Mouse (Mus musculus) bone marrow, adult 2 months (tissue): ENCODE data around the gene Cpsf7. TPM values are rescaled to one million over a fixed set of nuclear protein-coding genes. Genes with fewer than 3 reads are reported as not detected.
A peak's percentile ranks its signal among the peaks of the same experiment; 100 is the strongest.

Source experiments
- H3K27ac ChIP-seq: fragments of 200-500 bp; 2 replicates; pipeline ENCODE4 v1.5.1; 2012; ENCODE audit warnings: low read depth, mild to moderate bottlenecking, control low read depth, inconsistent platforms, low read length; ENCODE audit not compliant: control insufficient read depth, poor library complexity, insufficient read depth
- H3K4me1 ChIP-seq: fragments of 200-500 bp; 2 replicates; pipeline ENCODE4 v1.6.1; 2011; ENCODE audit warnings: low read length; ENCODE audit not compliant: control insufficient read depth, insufficient read depth
- H3K4me3 ChIP-seq: fragments of 200-500 bp; replicated peaks from 2 replicates; pipeline ENCODE3; 2011; ENCODE audit warnings: mild to moderate bottlenecking, low read depth, low read length, control low read depth; ENCODE audit not compliant: control insufficient read depth
- CTCF ChIP-seq: fragments of 200-500 bp; IDR thresholded peaks from 2 replicates; pipeline ENCODE4 v1.5.1; 2011; ENCODE audit warnings: low read length, control low read depth; ENCODE audit not compliant: control insufficient read depth, insufficient read depth
- POLR2A ChIP-seq: fragments of 200-500 bp; IDR thresholded peaks from 2 replicates; pipeline ENCODE4 v1.6.1; 2011; ENCODE audit warnings: low read depth, mild to moderate bottlenecking, control low read depth, low read length, borderline replicate concordance; ENCODE audit not compliant: control insufficient read depth
- WGBS: fragments of 180-500 bp; shearing (Covaris S2); methylation state at CpG from one replicate; pipeline ENCODE4 v1.1.7; 2018; 5-methylcytosine and 5-hydroxymethylcytosine counted together
- polyA plus RNA-seq: library from polyadenylated mRNA; stranded (reverse); fragments of >200 nt; gene quantifications from 2 replicates; pipeline ENCODE4 v1.2.4, GENCODE M21; 2011; ENCODE audit warnings: low replicate concordance; ENCODE audit not compliant: missing spikeins, insufficient read depth, insufficient read length

The Cpsf7 gene
- polyA plus RNA-seq, 1 experiment = 87.1 TPM

GRCm38 (mm10) chr19:10569627-10570026, 44.6 kb downstream of the Cpsf7 start:
- no peak for TF ChIP-seq CTCF
- no peak for TF ChIP-seq POLR2A
- WGBS = 92% methylated on average over 6 of the region's 6 CpGs
- Histone ChIP-seq H3K4me3 (no peak overlapping the region), H3K4me1 (peaks cover 2% of the 10 kb centered on the region; the same call in 1 of the 2 replicates), H3K27ac (no peak overlapping the region)

GRCm38 (mm10) chr19:10576690-10577561, 51.9 kb downstream of the Cpsf7 start, which contains the start of the genes Cyb561a3 and Tmem138:
Cyb561a3 (plus strand) TSS chr19:10577172.
Tmem138 (minus strand) TSS chr19:10577362.
- peaks cover 7% of the 10 kb centered on the region; the same call in 1 of the 2 replicates for H3K4me1 ChIP-seq
- H3K4me3 ChIP-seq = peak within 1 kb of the TSS; percentile 88
- WGBS = under 1% methylated on average over 44 of the region's 44 CpGs
- TF ChIP-seq POLR2A (peak; percentile 95), CTCF (peak; percentile 33; the same call in 1 of the 2 replicates)
- peak within 1 kb of the TSS; percentile 87 for H3K27ac ChIP-seq

GRCm38 (mm10) chr19:10580102-10580501, 55.0 kb downstream of the Cpsf7 start:
- Histone ChIP-seq H3K4me1 (peaks cover 12% of the 10 kb centered on the region), H3K4me3 (no peak overlapping the region), H3K27ac (peak overlapping the region; percentile 81; the same call in 1 of the 2 replicates)
- TF ChIP-seq CTCF = no peak
- TF ChIP-seq POLR2A = no peak
- WGBS = 49% methylated on average over 3 of the region's 3 CpGs

- H3K4me1 ChIP-seq = peaks cover 12% of the 10 kb centered on the region
- WGBS = 19% methylated on average over 3 of the region's 3 CpGs
- TF ChIP-seq CTCF (no peak), POLR2A (no peak)
- no peak overlapping the region; the same call in 1 of the 2 replicates for H3K27ac ChIP-seq
- no peak overlapping the region for H3K4me3 ChIP-seq
These were observed 55.7 kb downstream of the Cpsf7 start for GRCm38 (mm10) chr19:10580761-10581160.

- TF ChIP-seq CTCF (no peak), POLR2A (no peak)
- H3K4me1 ChIP-seq = peaks cover 12% of the 10 kb centered on the region
- 52% methylated on average over 6 of the region's 6 CpGs for WGBS
- peak overlapping the region; percentile 49 for H3K4me3 ChIP-seq
- peak overlapping the region; percentile 61 for H3K27ac ChIP-seq
These were observed 56.9 kb downstream of the Cpsf7 start for GRCm38 (mm10) chr19:10581984-10582383.

GRCm38 (mm10) chr19:10583550-10584146, 58.6 kb downstream of the Cpsf7 start:
- whole genome bisulfite sequencing = 7% methylated on average over 7 of the region's 7 CpGs
- H3K27ac ChIP-seq = peak overlapping the region; percentile 11; the same call in 1 of the 2 replicates
- H3K4me1 ChIP-seq = peaks cover 17% of the 10 kb centered on the region
- TF ChIP-seq POLR2A (no peak), CTCF (no peak)
- H3K4me3 ChIP-seq = no peak overlapping the region

GRCm38 (mm10) chr19:10585112-10585511, 60.0 kb downstream of the Cpsf7 start:
- TF ChIP-seq CTCF = no peak
- TF ChIP-seq POLR2A = no peak
- Histone ChIP-seq H3K4me3 (no peak overlapping the region), H3K27ac (no peak overlapping the region), H3K4me1 (peaks cover 14% of the 10 kb centered on the region)
- WGBS = 63% methylated on average over 8 of the region's 8 CpGs

- TF ChIP-seq POLR2A (no peak), CTCF (no peak)
- no peak overlapping the region for H3K4me3 ChIP-seq
- H3K27ac ChIP-seq = no peak overlapping the region
- H3K4me1 ChIP-seq = peaks cover 9% of the 10 kb centered on the region
- WGBS = 51% methylated on average over 8 of the region's 8 CpGs
These were observed 62.2 kb downstream of the Cpsf7 start for GRCm38 (mm10) chr19:10587231-10587630.
